Mouse (Mus musculus) neural tube, embryonic 11.5 days (tissue): Measurements from ENCODE around the gene Fuom. TPM values are rescaled to one million over a fixed set of nuclear protein-coding genes. Genes with fewer than 3 reads are reported as not detected.

Source experiments
- ATAC-seq: fragments of 200-750 bp; cut with Nextera tagmentation; 2 replicates; pipeline ENCODE4 v1.8.0; 2017; ENCODE audit warnings: moderate number of reproducible peaks, mild to moderate bottlenecking, moderate TSS enrichment, moderate library complexity; ENCODE audit not compliant: insufficient read depth, low FRiP score, low TSS enrichment
- DNase-seq: peaks from one replicate; pipeline ENCODE4 v3.0.0-alpha.2; 2015; ENCODE audit warnings: low spot score
- H3K27ac ChIP-seq: fragments of 300-500 bp; sonication (generic); 2 replicates; pipeline ENCODE4 v1.5.1; 2014; ENCODE audit warnings: low read depth, mild to moderate bottlenecking, low read length
- H3K27me3 ChIP-seq: fragments of 300-500 bp; sonication (generic); 2 replicates; pipeline ENCODE4 v1.6.1; 2014; ENCODE audit warnings: mild to moderate bottlenecking, low read length, mixed read lengths; ENCODE audit not compliant: control insufficient read depth, insufficient read depth
- H3K36me3 ChIP-seq: fragments of 300-500 bp; sonication (generic); 2 replicates; pipeline ENCODE4 v1.6.1; 2014; ENCODE audit warnings: mild to moderate bottlenecking, low read length, moderate library complexity, mixed read lengths; ENCODE audit not compliant: control insufficient read depth, insufficient read depth
- H3K4me1 ChIP-seq: fragments of 300-500 bp; sonication (generic); 2 replicates; pipeline ENCODE4 v1.6.1; 2014; ENCODE audit warnings: low read length, mixed read lengths; ENCODE audit not compliant: control insufficient read depth, insufficient read depth
- H3K4me2 ChIP-seq: fragments of 300-500 bp; sonication (generic); 2 replicates; pipeline ENCODE4 v1.6.1; 2014; ENCODE audit warnings: low read depth, mild to moderate bottlenecking, moderate library complexity
- H3K4me3 ChIP-seq: fragments of 300-500 bp; sonication (generic); 2 replicates; pipeline ENCODE4 v1.5.1; 2014; ENCODE audit warnings: low read depth, low read length
- H3K9ac ChIP-seq: fragments of 300-500 bp; sonication (generic); 2 replicates; pipeline ENCODE4 v1.6.1; 2014; ENCODE audit warnings: mild to moderate bottlenecking, low read length
- H3K9me3 ChIP-seq: fragments of 300-500 bp; sonication (generic); 2 replicates; pipeline ENCODE4 v1.6.1; 2016; ENCODE audit warnings: low read length; ENCODE audit not compliant: control insufficient read depth
- WGBS: fragments of 180-500 bp; shearing (Covaris S2); extraction: QIAGEN DNeasy Blood & Tissue Kit; methylation state at CpG from one replicate; pipeline ENCODE4 v1.1.7; 2014; 5-methylcytosine and 5-hydroxymethylcytosine counted together
- polyA plus RNA-seq: library from polyadenylated mRNA; unstranded; fragments of >200 nt; fragmentation: Nextera tagmentation; extraction: Ambion mirVana; gene quantifications from 2 replicates; pipeline ENCODE4 v1.2.1, GENCODE M21; 2014

Fuom gene
- polyA plus RNA-seq, 1 experiment from 2014 or later: 12.8 TPM

GRCm38 (mm10) chr7:140070042-140070711 lies 32.1 kb downstream of the Fuom start:
- Histone ChIP-seq H3K4me1 (no peaks in the 10 kb centered on the region), H3K4me2 (peak overlapping the region; percentile 32), H3K27me3 (no peaks in the 10 kb centered on the region), H3K9ac (peak overlapping the region; percentile 19; the same call in 1 of the 2 replicates), H3K4me3 (0 out of 2 replicates have a peak overlapping the region, but pooled peaks have one; percentile 3), H3K27ac (no peak overlapping the region), H3K36me3 (no peaks in the 10 kb centered on the region), H3K9me3 (no peaks in the 10 kb centered on the region)
- DNase-seq (no peak), ATAC-seq (no peak)
- WGBS: 35% methylated on average over 36 of the region's 39 CpGs

- no peaks in the 10 kb centered on the region for H3K4me1 ChIP-seq
- no peaks in the 10 kb centered on the region for H3K36me3 ChIP-seq
- no peak overlapping the region for H3K27ac ChIP-seq
- no peak overlapping the region for H3K9ac ChIP-seq
- H3K27me3 ChIP-seq: no peaks in the 10 kb centered on the region
- 62% methylated on average over 6 of the region's 6 CpGs for WGBS
- no peak overlapping the region for H3K4me2 ChIP-seq
- no peaks in the 10 kb centered on the region for H3K9me3 ChIP-seq
- no peak for ATAC-seq
- DNase-seq: no peak
- H3K4me3 ChIP-seq: no peak overlapping the region
Observed at GRCm38 (mm10) chr7:140067397-140067796, 34.8 kb downstream of the Fuom start.

- Histone ChIP-seq H3K4me2 (no peak overlapping the region), H3K27me3 (0 out of 2 replicates have a peak, but pooled peaks cover 5% of the 10 kb centered on the region)
Observed at GRCm38 (mm10) chr7:140063092-140063491, 39.1 kb downstream of the Fuom start.

GRCm38 (mm10) chr7:140062307-140062706 lies 39.9 kb downstream of the Fuom start:
- H3K4me2 ChIP-seq: peak overlapping the region; percentile 19; the same call in 1 of the 2 replicates
- no peak overlapping the region for H3K4me3 ChIP-seq
- no peak for ATAC-seq
- 9% methylated on average over 11 of the region's 11 CpGs for WGBS
- H3K4me1 ChIP-seq: peaks cover 40% of the 10 kb centered on the region
- H3K27me3 ChIP-seq: 0 out of 2 replicates have a peak, but pooled peaks cover 5% of the 10 kb centered on the region
- H3K27ac ChIP-seq: peak overlapping the region; percentile 77
- DNase-seq: peak; percentile 77
- H3K9me3 ChIP-seq: no peaks in the 10 kb centered on the region
- no peak overlapping the region for H3K9ac ChIP-seq
- H3K36me3 ChIP-seq: no peaks in the 10 kb centered on the region

More at GRCm38 (mm10) chr7:140063092-140063491, 39.1 kb downstream of the Fuom start:
- ATAC-seq (no peak), DNase-seq (peak; percentile 82)
- Histone ChIP-seq H3K4me1 (peaks cover 37% of the 10 kb centered on the region), H3K36me3 (no peaks in the 10 kb centered on the region), H3K9ac (no peak overlapping the region), H3K27ac (no peak overlapping the region), H3K4me3 (no peak overlapping the region), H3K9me3 (no peaks in the 10 kb centered on the region)
- WGBS: 17% methylated on average over 7 of the region's 7 CpGs

GRCm38 (mm10) chr7:140061832-140062130 lies 40.5 kb downstream of the Fuom start:
- no peak overlapping the region; the same call in 1 of the 2 replicates for H3K4me3 ChIP-seq
- H3K9ac ChIP-seq: peak overlapping the region; percentile 52; the same call in 1 of the 2 replicates
- ATAC-seq (no peak; the same call in 1 of the 2 replicates), DNase-seq (no peak)
- H3K36me3 ChIP-seq: no peaks in the 10 kb centered on the region
- H3K27ac ChIP-seq: peak overlapping the region; percentile 77
- H3K9me3 ChIP-seq: no peaks in the 10 kb centered on the region
- H3K4me2 ChIP-seq: peak overlapping the region; percentile 68
- 0 out of 2 replicates have a peak, but pooled peaks cover 5% of the 10 kb centered on the region for H3K27me3 ChIP-seq
- peaks cover 45% of the 10 kb centered on the region for H3K4me1 ChIP-seq
- under 1% methylated on average over 6 of the region's 6 CpGs for WGBS

- 0 out of 2 replicates have a peak, but pooled peaks cover 5% of the 10 kb centered on the region for H3K27me3 ChIP-seq
- H3K9me3 ChIP-seq: no peaks in the 10 kb centered on the region
- WGBS: under 1% methylated on average over 47 of the region's 47 CpGs
- H3K36me3 ChIP-seq: no peaks in the 10 kb centered on the region
- H3K4me2 ChIP-seq: peak overlapping the region; percentile 68
- peaks cover 46% of the 10 kb centered on the region for H3K4me1 ChIP-seq
- H3K9ac ChIP-seq: peak overlapping the region; percentile 52
- peak overlapping the region; percentile 77 for H3K27ac ChIP-seq
- peak; percentile 65 for ATAC-seq
- peak overlapping the region; percentile 28 for H3K4me3 ChIP-seq
- peak; percentile 92 for DNase-seq
Observed at GRCm38 (mm10) chr7:140060936-140061831, 41.1 kb downstream of the Fuom start.

GRCm38 (mm10) chr7:140059601-140060000 lies 42.6 kb downstream of the Fuom start:
- ATAC-seq: no peak
- peaks cover 46% of the 10 kb centered on the region for H3K4me1 ChIP-seq
- no peak overlapping the region for H3K4me3 ChIP-seq
- no peak overlapping the region; the same call in 1 of the 2 replicates for H3K9ac ChIP-seq
- no peaks in the 10 kb centered on the region for H3K9me3 ChIP-seq
- peak overlapping the region; percentile 24 for H3K4me2 ChIP-seq
- H3K27ac ChIP-seq: 0 out of 2 replicates have a peak overlapping the region, but pooled peaks have one; percentile 39
- 0 out of 2 replicates have a peak, but pooled peaks cover 5% of the 10 kb centered on the region for H3K27me3 ChIP-seq
- DNase-seq: no peak
- H3K36me3 ChIP-seq: no peaks in the 10 kb centered on the region
- 16% methylated on average over 4 of the region's 4 CpGs for WGBS

- Histone ChIP-seq H3K27me3 (0 out of 2 replicates have a peak, but pooled peaks cover 5% of the 10 kb centered on the region), H3K4me3 (peak overlapping the region; percentile 34), H3K9ac (peak overlapping the region; percentile 62), H3K4me1 (peaks cover 46% of the 10 kb centered on the region), H3K36me3 (no peaks in the 10 kb centered on the region), H3K9me3 (no peaks in the 10 kb centered on the region), H3K4me2 (peak overlapping the region; percentile 67), H3K27ac (peak overlapping the region; percentile 98)
- no peak for ATAC-seq
- 8% methylated on average over 7 of the region's 7 CpGs for WGBS
- DNase-seq: no peak
Observed at GRCm38 (mm10) chr7:140058528-140058927, 43.7 kb downstream of the Fuom start.
